Mouse (Mus musculus) cerebellum, adult 2 months (tissue): Measurements from ENCODE around the gene Bmp15. TPM values are rescaled to one million over a fixed set of nuclear protein-coding genes. Genes with fewer than 3 reads are reported as not detected.

Experiments
- DNase-seq, 2 experiments: peaks; one replicate each; pipeline ENCODE4 v3.0.0; 2021
- H3K27ac ChIP-seq: fragments of 200-500 bp; 2 replicates; pipeline ENCODE4 v1.5.1; 2012; ENCODE audit warnings: low read length, control low read depth, inconsistent platforms; ENCODE audit not compliant: insufficient read depth
- H3K27me3 ChIP-seq: fragments of 200-500 bp; 2 replicates; pipeline ENCODE4 v1.6.1; 2012; ENCODE audit warnings: inconsistent platforms, mild to moderate bottlenecking, low read length, moderate library complexity; ENCODE audit not compliant: control insufficient read depth, insufficient read depth
- H3K4me1 ChIP-seq: fragments of 200-500 bp; 2 replicates; pipeline ENCODE4 v1.6.1; 2011; ENCODE audit warnings: low read length; ENCODE audit not compliant: control insufficient read depth, insufficient read depth
- H3K4me3 ChIP-seq: fragments of 200-500 bp; replicated peaks from 2 replicates; pipeline ENCODE3; 2011; ENCODE audit warnings: mild to moderate bottlenecking, low read depth, low read length, control low read depth; ENCODE audit not compliant: insufficient read depth
- CTCF ChIP-seq: fragments of 200-500 bp; IDR thresholded peaks from 2 replicates; pipeline ENCODE4 v1.5.1; 2011; ENCODE audit warnings: low read depth, mild to moderate bottlenecking, control low read depth, low read length, moderate library complexity, borderline replicate concordance; ENCODE audit not compliant: insufficient read depth
- POLR2A ChIP-seq: fragments of 200-500 bp; IDR thresholded peaks from 2 replicates; pipeline ENCODE4 v1.6.1; 2011; ENCODE audit warnings: low read length, control low read depth, borderline replicate concordance; ENCODE audit not compliant: insufficient read depth
- WGBS: fragments of 180-500 bp; shearing (Covaris S2); methylation state at CpG from one replicate; pipeline ENCODE4 v1.1.7; 2018; 5-methylcytosine and 5-hydroxymethylcytosine counted together
- polyA plus RNA-seq: library from polyadenylated mRNA; depleted of rRNA; stranded (reverse); fragments of >200 nt; gene quantifications from 2 replicates; pipeline ENCODE4 v1.2.3, GENCODE M21; 2012; rRNA removed

Bmp15 gene
- polyA plus RNA-seq = 0.06 TPM in 1 of 2 replicates, not detected in the other

DNA sequence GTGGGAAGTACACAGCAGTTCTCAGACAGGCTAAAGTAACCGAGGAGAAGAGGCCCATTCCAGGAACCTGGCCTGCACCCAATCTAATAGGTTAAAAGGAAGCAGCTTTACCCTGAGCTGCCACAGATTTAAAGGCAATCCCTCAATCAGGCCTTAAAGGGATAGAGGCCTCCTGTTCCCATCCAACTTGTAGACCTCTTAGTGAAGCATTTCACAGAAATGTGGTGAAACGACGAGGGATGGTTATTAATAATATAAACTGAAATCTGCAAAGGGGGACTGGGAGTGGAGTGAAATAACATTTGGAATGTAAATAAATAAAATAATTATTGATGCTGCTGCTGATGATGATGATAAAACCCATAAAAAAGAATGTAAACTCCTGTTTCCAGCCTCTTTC, at the start of gene Bmp15:
Gene Bmp15, minus strand, starts transcription at position 101 of the 400 bp plus-strand sequence.
- 64% methylated on average over 3 of the region's 3 CpGs for WGBS
- no peak within 1 kb of the TSS for H3K4me3 ChIP-seq
- H3K4me1 ChIP-seq = no peaks in the 10 kb centered on the region
- DNase-seq = no peak
- no peak within 1 kb of the TSS for H3K27ac ChIP-seq
- no peak for TF ChIP-seq POLR2A
- no peak for TF ChIP-seq CTCF
- H3K27me3 ChIP-seq = no peaks in the 10 kb centered on the region

DNA sequence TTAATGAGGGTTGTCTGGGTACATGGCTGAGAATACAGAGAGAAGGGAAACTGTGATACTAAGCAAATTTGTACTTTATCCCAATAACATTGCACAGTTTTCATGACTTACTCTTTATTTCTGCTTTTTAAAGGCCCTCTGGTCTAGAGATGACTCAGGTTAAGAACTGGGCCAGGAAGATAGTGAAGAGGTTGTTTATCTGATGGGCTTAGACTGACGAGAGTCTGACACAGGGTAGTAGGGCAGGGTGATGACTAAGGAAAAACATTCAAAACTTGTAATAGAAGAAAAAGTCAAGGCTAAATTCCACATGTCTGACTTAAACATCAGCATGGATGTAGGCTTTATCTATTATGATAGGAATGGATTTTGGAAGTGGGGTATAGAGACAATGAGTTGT, 48.3 kb upstream of the Bmp15 start:
- no peaks in the 10 kb centered on the region for H3K4me1 ChIP-seq
- 85% methylated on average over 1 of the region's 1 CpGs for WGBS

DNA sequence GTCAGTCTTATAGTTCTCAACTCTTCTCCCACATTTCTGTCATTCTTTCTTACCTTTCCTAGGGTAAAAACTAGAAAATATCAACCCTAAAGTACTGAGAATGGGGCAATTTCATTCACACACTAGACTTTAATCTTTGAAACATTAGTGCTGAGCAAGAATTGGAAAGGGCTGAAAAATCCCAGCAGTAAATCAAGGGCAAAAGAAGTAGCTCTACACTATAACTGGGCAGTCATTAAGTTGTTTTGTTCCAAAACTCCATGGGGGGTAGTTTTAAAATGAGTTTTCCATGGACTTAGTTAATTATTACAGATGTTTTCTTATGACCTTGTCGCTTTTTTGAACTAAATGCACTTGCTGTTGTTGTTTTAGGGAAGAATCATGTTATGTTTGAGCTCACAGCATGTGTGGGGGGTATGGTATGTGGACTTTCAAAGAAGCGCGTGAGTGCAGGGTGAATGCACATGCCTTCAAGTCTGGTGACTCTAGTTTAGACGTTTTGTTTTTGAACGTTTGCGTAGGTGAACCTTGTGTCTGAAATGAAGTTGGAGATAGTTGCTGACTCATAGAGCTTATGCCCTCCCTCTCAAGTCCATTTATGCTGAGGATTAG, 37.1 kb upstream of the Bmp15 start:
- no peaks in the 10 kb centered on the region for H3K27me3 ChIP-seq
- no peak for DNase-seq
- no peaks in the 10 kb centered on the region for H3K4me1 ChIP-seq
- no peak overlapping the region for H3K4me3 ChIP-seq
- WGBS = 61% methylated on average over 6 of the region's 6 CpGs
- no peak overlapping the region for H3K27ac ChIP-seq
- TF ChIP-seq POLR2A (no peak), CTCF (no peak)

More for the DNA sequence above, 48.3 kb upstream of the Bmp15 start:
- H3K27me3 ChIP-seq = no peaks in the 10 kb centered on the region
- H3K4me3 ChIP-seq = no peak overlapping the region
- TF ChIP-seq CTCF = no peak
- no peak for TF ChIP-seq POLR2A
- no peak overlapping the region for H3K27ac ChIP-seq
- DNase-seq = no peak

DNA sequence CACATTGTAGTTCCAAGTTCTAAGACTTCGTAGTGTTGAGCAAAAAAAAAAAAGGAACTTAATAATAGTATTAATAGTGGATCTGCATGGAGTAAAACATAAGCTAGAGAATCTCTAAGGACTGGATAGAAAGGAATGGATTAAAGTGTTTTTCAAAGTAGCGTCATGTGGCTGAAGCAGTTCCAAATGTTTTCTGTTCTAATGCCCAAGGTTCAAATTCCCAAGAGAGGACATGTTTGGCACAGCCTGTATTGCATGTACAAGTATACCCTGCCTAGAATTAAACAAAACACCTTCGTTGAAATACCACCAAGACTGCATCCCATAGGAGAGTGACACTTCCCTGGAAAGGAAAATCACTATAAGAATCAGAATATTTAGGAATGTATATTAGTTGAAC, 36.4 kb upstream of the Bmp15 start:
- Histone ChIP-seq H3K4me3 (no peak overlapping the region), H3K27ac (no peak overlapping the region), H3K4me1 (no peaks in the 10 kb centered on the region), H3K27me3 (no peaks in the 10 kb centered on the region)
- TF ChIP-seq POLR2A = no peak
- no peak for DNase-seq
- WGBS = 49% methylated on average over 3 of the region's 3 CpGs

GRCm38 (mm10) chrX:6345273-6345959, 24.9 kb upstream of the Bmp15 start:
- TF ChIP-seq POLR2A (no peak), CTCF (no peak)
- 86% methylated on average over 1 of the region's 1 CpGs for WGBS
- no peak for DNase-seq
- no peak overlapping the region for H3K4me3 ChIP-seq
- H3K27ac ChIP-seq = no peak overlapping the region
- no peaks in the 10 kb centered on the region for H3K27me3 ChIP-seq
- no peaks in the 10 kb centered on the region for H3K4me1 ChIP-seq

DNA sequence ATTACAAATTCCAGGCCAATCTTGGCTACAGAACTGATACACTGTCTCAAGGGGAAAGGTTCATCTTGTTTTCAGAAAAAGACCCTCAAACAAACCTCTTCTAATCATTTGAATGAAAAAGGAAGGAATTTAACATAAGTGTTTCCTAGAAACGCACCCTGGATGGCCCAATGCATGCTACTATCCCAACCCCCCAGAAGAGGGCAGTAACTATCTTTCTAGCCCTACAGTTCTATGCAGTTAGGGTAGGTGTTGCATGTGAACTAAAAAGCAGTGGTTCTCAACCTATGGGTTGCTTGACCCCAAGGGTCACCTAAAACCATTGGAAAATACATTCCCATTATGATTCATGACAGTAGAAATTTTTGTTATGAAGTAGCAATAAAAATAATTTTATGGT, 3.5 kb upstream of the Bmp15 start:
- Histone ChIP-seq H3K27ac (no peak overlapping the region), H3K4me3 (no peak overlapping the region), H3K4me1 (no peaks in the 10 kb centered on the region), H3K27me3 (no peaks in the 10 kb centered on the region)
- TF ChIP-seq CTCF (no peak), POLR2A (no peak)
- no peak for DNase-seq
- 54% methylated on average over 1 of the region's 1 CpGs for WGBS

- H3K4me3 ChIP-seq = no peak overlapping the region
- no peaks in the 10 kb centered on the region for H3K4me1 ChIP-seq
- no peak overlapping the region for H3K27ac ChIP-seq
- WGBS = 60% methylated on average over 1 of the region's 1 CpGs
- no peak for DNase-seq
- H3K27me3 ChIP-seq = no peaks in the 10 kb centered on the region
- TF ChIP-seq POLR2A (no peak), CTCF (no peak)
These were observed 2.8 kb downstream of the Bmp15 start for GRCm38 (mm10) chrX:6317747-6318146.

Other genes starting within 250 kb of the Bmp15 start
- gene AU022751, start 237.3 kb downstream of the Bmp15 start, polyA plus RNA-seq = 0.65 and 0.86 TPM in 2 replicates
- 14.9 and 17.8 TPM in 2 replicates for gene Nudt10, start 147.7 kb downstream of the Bmp15 start, polyA plus RNA-seq
- 2.0 and 2.1 TPM in 2 replicates for gene Shroom4, start 79.1 kb upstream of the Bmp15 start, polyA plus RNA-seq